Mouse (Mus musculus) urinary bladder, postnatal 36 days (tissue): Measurements from ENCODE around the gene Muc2.

ENCODE experiments used
- DNase-seq, 2 experiments: peaks; one replicate each; pipeline ENCODE4 v3.0.0; 2022; ENCODE audit warnings: low spot score in 2 of 2, mixed read lengths in 1 of 2

The Muc2 gene

DNA sequence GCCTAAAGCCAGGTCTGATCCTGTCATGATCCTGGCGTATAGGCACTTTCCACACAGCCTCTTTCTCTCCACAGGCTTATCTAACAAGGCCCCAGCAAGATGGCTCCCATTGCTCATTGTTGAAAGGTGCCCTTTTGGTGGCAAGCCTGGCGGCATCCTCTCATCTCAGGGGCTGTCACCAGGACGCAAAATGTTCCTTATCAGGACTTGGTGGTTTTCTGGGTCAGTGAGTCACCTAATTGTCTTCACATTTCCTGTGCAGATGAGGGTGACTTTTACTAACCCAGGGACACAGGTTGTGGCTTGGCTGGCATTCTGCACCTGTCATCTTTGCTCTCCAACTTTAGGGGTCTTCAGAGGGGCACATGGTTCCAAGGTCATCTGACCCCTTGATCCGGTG is 68.2 kb downstream of the Muc2 start:
- no peak for DNase-seq

DNA sequence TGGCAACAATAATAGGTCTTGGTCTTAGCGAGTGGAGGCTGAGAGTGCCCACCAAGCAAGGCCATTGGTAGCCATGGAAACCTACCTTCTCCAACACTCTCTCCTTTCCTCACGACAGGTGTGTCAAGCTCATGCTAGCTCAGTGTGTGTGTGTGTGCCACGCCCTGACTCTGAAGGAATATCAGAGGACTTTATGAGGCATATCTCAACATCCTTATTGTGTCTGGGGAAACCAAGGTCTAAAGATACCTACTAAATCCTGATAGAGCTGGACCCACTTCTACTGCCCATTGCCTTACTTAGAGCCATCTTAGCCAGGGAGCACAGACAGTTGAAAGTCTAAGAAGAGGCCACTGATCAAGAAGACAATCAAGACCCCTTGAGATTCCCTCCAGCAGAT is 80.4 kb downstream of the Muc2 start:
- DNase-seq: no peak

DNA sequence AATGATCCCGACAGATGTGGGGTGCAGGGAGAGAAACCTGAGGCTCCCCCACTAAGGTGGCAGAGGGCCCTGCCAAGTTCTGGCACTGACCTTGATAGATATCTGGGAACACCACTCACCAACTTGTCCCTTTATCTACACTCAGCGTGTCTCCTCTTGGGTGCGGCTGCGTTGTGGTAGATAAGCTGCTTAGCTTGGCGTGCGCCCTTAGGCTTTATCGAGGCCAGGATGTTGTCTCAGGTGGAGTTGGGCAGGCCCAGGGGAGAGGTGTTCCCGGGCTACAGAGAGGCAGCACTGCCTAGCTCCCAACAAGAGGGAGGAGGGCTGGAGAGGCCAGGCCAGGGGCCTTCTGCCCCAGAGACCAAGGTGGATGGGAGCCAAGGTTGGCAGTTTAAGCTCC is 80.8 kb downstream of the Muc2 start:
- no peak for DNase-seq

DNA sequence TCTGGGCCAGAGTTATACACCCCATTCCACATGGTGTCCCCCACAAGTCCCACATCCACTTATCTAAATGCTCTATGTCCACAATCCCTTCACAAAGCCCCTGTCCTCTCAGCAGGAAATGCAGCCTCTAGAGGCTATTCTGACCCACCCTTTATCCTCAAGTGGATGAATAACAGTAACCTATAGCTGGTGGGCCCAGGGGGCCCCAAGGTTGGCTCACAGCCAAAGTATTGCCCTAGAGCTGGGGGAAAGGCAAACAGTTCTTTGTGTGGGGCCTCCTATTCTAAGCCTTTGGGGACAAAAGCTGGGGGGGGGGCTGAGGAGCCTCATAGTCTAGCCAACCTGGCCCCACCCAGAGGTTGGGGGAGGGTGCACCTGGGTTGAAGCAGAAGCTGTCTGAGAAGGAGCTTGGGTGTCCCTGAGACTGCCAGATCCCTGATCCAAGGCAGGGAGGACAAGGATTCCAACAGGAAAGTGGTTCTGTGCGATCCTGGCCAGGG is 82.0 kb downstream of the Muc2 start:
- DNase-seq: no peak

DNA sequence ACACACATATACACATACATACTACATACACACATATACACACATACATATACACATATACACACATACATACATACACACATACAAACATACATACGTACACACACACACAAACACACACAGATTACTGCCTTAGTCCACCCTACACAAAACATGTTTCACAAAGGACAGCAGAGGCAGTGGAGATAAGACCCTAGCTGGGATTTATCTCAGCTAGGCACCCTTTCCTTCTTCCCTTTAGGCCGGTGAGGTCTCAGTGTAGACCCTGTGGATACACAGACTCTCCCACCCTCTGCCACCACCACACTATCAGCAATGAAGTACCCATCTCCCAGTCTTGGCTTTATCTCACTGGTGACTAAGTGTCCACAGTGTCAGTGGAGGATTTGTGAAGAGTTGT is 84.7 kb downstream of the Muc2 start:
- no peak for DNase-seq

DNA sequence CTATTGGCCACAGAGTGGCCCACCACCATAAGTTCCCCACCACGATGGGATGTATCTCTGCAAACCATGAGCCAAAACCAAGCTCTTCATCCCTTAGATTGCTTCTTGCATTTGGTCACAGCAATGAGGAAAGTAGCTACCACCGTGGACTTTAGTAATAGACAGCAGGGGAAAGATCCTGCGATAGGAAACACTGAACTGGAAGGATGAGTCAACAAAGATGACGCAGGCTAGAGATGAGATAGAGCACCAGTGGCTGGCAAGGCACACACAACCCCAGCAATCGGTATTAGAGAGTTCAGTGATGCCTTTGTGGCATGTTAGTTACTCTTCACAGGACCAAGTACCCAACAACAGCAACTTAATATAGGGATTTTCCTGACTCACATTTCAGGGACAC is 86.1 kb downstream of the Muc2 start:
- no peak for DNase-seq

DNA sequence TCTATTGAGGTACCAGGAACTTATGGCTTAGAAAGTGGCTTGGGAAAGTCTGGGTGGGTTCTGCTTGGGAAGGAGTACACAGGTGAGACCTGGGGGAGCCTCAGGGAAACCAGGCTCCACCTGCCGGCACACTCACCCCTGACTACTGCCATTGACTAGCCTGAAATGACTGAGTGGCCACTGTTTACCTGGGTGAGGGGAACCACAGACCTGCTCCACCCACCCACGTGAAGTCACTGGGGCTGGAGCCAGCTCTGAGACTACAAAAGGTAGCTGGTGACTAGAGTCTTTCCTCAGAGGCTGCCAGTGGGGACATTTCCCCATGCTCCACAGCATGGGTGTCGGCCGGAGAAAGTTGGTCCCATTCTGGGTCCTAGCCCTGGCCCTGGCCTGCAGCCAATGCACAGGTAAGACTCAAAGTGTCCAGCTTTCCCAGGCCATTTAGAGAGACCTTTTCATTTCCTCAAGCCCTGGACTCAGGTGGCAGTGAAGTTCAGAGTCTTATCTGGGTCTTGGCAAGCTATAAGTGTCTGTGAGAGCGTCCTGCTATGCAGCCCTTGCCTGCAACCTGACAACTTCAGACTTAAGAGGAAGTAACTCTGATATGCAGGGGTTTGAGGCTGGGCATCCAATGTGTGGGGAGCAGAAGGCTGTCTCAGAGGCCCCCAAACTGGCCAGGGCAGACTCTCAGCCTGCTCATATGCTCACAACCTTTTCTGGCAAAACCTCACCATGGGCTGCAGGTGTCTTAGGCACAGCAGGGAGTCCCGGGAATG is 98.7 kb downstream of the Muc2 start, which contains the start of gene Muc5ac:
Gene Muc5ac, plus strand, starts transcription at position 296 of the 776 bp plus-strand sequence.
- no peak for DNase-seq

DNA sequence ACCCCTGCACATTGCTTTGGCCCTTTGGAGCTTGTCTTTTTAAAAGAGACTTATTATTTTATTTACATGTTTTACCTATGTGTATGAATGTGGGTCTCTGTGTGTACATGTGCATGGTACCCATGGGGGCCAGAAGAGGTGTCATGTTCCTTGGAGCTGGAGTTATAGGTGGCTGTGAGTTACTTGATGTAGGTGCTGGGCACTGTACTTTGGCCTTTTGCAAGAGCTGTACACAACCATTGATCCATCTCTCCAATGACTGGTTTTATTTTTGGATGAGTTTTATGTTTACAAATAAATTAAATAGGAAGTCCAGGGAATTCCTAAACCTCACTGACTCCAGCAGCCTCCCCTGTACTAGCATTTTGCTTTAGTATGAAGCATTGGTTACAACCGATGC is 104.1 kb downstream of the Muc2 start:
- DNase-seq: no peak

DNA sequence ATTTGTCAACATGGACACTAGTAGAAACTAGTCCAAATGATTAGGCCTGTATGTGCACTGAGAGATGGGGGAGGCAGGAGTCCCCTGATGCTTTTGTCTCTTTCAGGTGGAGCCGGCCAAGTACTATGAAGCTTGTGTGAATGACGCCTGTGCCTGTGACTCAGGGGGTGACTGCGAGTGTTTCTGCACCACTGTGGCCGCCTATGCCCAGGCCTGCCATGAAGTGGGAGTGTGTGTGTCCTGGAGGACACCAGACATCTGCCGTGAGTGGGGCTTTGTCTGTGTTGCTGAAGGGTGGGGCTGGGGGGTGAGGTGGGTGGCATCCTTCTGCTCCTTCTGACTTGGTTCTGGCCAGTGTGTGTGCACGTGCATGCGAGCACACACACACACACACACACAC is 113.1 kb downstream of the Muc2 start:
- DNase-seq: no peak
